Mouse (Mus musculus): ENCODE data around the gene Ammecr1. TPM values are rescaled to one million over a fixed set of nuclear protein-coding genes. Genes with fewer than 3 reads are reported as not detected.

Gene Ammecr1
- 8.9 to 9.5 TPM (median 9.4 TPM) in 4 replicates for total RNA-seq (2023)

GRCm38 (mm10) chrX:142966008-142966966 is at the start of gene Ammecr1:
Gene Ammecr1, minus strand, starts transcription at chrX:142966728.

Other genes starting within 250 kb of the Ammecr1 start
- gene Rtl9, start 132.9 kb upstream of the Ammecr1 start, total RNA-seq (2023) = not detected in 4 replicates